ENCODE assay signal across 7 mouse cellular contexts in the genomic region with DNA sequence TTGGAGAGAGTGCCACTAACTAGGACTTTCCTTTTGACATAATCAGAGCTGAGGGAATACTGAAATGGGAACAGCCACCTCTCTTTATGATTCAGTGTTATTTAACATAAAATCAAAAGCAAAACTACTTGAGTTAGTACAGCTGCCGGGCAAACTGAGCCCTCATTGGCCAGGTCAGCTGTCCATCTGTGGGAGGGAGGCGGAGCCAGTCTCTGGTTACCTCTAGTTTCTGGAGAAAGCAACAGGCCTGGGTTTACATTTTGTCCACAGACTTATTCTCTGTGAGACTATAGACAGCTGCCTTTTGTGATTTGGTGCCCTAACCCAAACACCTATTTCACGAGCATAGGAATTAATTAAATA. TPM values are rescaled to one million over a fixed set of nuclear protein-coding genes. Genes with fewer than 3 reads are reported as not detected.
A peak's percentile ranks its signal among the peaks of the same experiment; 100 is the strongest.
DNase-seq lines count a peak whose midpoint lies in the region; ATAC-seq and TF ChIP-seq lines count a peak whose summit lies in the region.

No protein-coding gene starts in this region.

- intact Hi-C loops in left cerebral cortex, postnatal 10 days (cut with DNase I), result no loop called here

- H3K4me2 ChIP-seq in forebrain, embryonic 14.5 days (ENCODE audit: low read length), result no peak overlapping the region

- WGBS in forebrain, embryonic 14.5 days, result 41% methylated on average over 3 of the region's 3 CpGs

- DNase-seq in MN1 (ENCODE audit: low spot score), result peak; percentile 94
- DNase-seq in forebrain, embryonic 14.5 days (ENCODE audit: low spot score), result peak; percentile 71
- DNase-seq in heart, postnatal 4 days, result peak; percentile 98
- peak; percentile 59 to 89 for DNase-seq in left cerebral cortex, postnatal 10 days (ENCODE audit: extremely low spot score in 1 of 2, low spot score in 2 of 2)
- peak; percentile 89 to 97 for DNase-seq in spleen, adult 18-20 months

- peak; percentile 61 for ATAC-seq in forebrain, embryonic 14.5 days

- H3K27ac ChIP-seq in bone marrow macrophage, adult 2 months (ENCODE audit: insufficient read depth, low read depth, low read length), result peak overlapping the region; percentile 51
- H3K27ac ChIP-seq in forebrain, embryonic 14.5 days (ENCODE audit: low read depth, low read length), result no peak overlapping the region

- H3K36me3 ChIP-seq in forebrain, embryonic 14.5 days (ENCODE audit: control insufficient read depth, insufficient read depth, low read length), result no peaks in the 10 kb centered on the region
- peaks cover 44% of the 10 kb centered on the region for H3K36me3 ChIP-seq in megakaryocyte, embryonic 14.5 days (replicated peaks; ENCODE audit: low read length)

- H3K4me1 ChIP-seq in bone marrow macrophage, adult 2 months (ENCODE audit: control insufficient read depth, insufficient read depth, low read length), result peaks cover 39% of the 10 kb centered on the region
- H3K4me1 ChIP-seq in forebrain, embryonic 14.5 days (ENCODE audit: control insufficient read depth, insufficient read depth, low read length), result peaks cover 18% of the 10 kb centered on the region
- H3K4me1 ChIP-seq in megakaryocyte, embryonic 14.5 days, result peaks cover 92% of the 10 kb centered on the region

- H3K9me3 ChIP-seq in forebrain, embryonic 14.5 days (replicated peaks; ENCODE audit: control insufficient read depth, low read length), result no peaks in the 10 kb centered on the region
- no peaks in the 10 kb centered on the region for H3K9me3 ChIP-seq in megakaryocyte, embryonic 14.5 days

- peaks cover 11% of the 10 kb centered on the region for H3K27me3 ChIP-seq in forebrain, embryonic 14.5 days (replicated peaks; ENCODE audit: control insufficient read depth, insufficient read depth, low read length)
- no peaks in the 10 kb centered on the region for H3K27me3 ChIP-seq in megakaryocyte, embryonic 14.5 days (replicated peaks)

- peak overlapping the region; percentile 21 for H3K4me3 ChIP-seq in bone marrow macrophage, adult 2 months (ENCODE audit: insufficient read depth, low read length)
- no peak overlapping the region for H3K4me3 ChIP-seq in forebrain, embryonic 14.5 days (ENCODE audit: low read depth, low read length)
- H3K4me3 ChIP-seq in megakaryocyte, embryonic 14.5 days (replicated peaks), result peak overlapping the region; percentile 95

- no peak for TF ChIP-seq POLR2A in bone marrow macrophage, adult 2 months (IDR thresholded peaks at IDR 0.05; ENCODE audit: borderline replicate concordance, low read depth, low read length)

- TF ChIP-seq CTCF in bone marrow macrophage, adult 2 months (IDR thresholded peaks at IDR 0.05; ENCODE audit: low read depth, low read length), result no peak

- H3K9ac ChIP-seq in forebrain, embryonic 14.5 days (ENCODE audit: low read length), result no peak overlapping the region

RNA-seq across cellular contexts. Expression of a gene that starts 4.1 kb away (rescaled TPM):
- 536 and 666 TPM in 2 replicates for polyA plus RNA-seq in bone marrow macrophage, adult 2 months (2012; ENCODE audit: insufficient read depth, insufficient read length, missing spikeins)
- polyA plus RNA-seq in forebrain, embryonic 14.5 days (2014; fragmentation: Nextera tagmentation; extraction: Ambion mirVana), result 2.1 and 2.3 TPM in 2 replicates
- 10 to 100 TPM; 11.1 to 15.0 TPM for total RNA-seq in heart, postnatal 4 days (2021)
- total RNA-seq in left cerebral cortex, postnatal 10 days (2021), result 10 to 100 TPM; 18.8 to 20.7 TPM
- polyA plus RNA-seq in megakaryocyte, embryonic 14.5 days (2012; ENCODE audit: insufficient read depth, low replicate concordance), result 29.9 and 107 TPM in 2 replicates

RNA-seq across cellular contexts. Expression of a gene that starts 48.7 kb away (rescaled TPM):
- not detected in 2 replicates for polyA plus RNA-seq in bone marrow macrophage, adult 2 months (2012; ENCODE audit: insufficient read depth, insufficient read length, missing spikeins)
- polyA plus RNA-seq in forebrain, embryonic 14.5 days (2014; fragmentation: Nextera tagmentation; extraction: Ambion mirVana), result 5.8 and 6.9 TPM in 2 replicates
- total RNA-seq in heart, postnatal 4 days (2021), result not detected
- total RNA-seq in left cerebral cortex, postnatal 10 days (2021), result 1 to 10 TPM; 1.4 to 2.1 TPM
- 0.44 TPM in 1 of 2 replicates, not detected in the other for polyA plus RNA-seq in megakaryocyte, embryonic 14.5 days (2012; ENCODE audit: insufficient read depth, low replicate concordance)
